Mouse (Mus musculus) spleen, adult 2 months (tissue): Measurements from ENCODE around the gene Rbm47.

Experiments
- CTCF ChIP-seq: fragments of 200-500 bp; IDR thresholded peaks from 2 replicates; pipeline ENCODE4 v1.5.1; 2011; ENCODE audit warnings: mild to moderate bottlenecking, inconsistent platforms; ENCODE audit not compliant: insufficient read depth, insufficient read length, insufficient replicate concordance; ENCODE audit errors: extremely low read depth
- POLR2A ChIP-seq: fragments of 200-500 bp; IDR thresholded peaks from 2 replicates; pipeline ENCODE4 v1.6.1; 2011; ENCODE audit warnings: low read depth, low read length, inconsistent platforms

GRCm38 (mm10) chr5:66043897-66044296 is 129.0 kb downstream of the Rbm47 start:
- TF ChIP-seq CTCF (no peak), POLR2A (no peak)
